Comparison of ENCODE assay signal across 15 mouse cellular contexts in the genomic region with DNA sequence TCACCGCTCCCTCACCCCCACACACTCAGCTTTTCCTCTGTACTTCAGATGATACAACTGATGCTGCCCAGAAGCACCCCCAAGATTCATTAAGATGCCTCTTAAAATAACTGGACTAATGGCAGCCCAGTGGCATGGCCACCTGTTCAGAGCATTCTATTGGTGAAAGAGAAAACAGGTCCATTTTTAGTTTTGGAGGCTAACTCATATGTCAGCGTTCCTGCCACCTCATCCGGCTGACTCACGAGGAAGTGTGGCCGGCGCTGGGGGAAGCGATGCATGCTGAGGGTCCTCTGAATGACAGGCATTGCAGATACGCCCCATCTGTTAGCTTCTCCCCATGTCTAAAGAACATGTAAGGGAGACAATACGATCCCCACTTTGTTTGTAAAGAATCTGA. TPM values are rescaled to one million over a fixed set of nuclear protein-coding genes. Genes with fewer than 3 reads are reported as not detected.
"Had no signal": no experiment of that assay in that cellular context is flagged by ENCODE, and none has a peak within 500 bp of the region (broad histone marks: within the 10 kb centered on the region; RNA-seq: fewer than 3 reads in every experiment).

No protein-coding gene starts in this region.

- DNase-seq: kidney, adult 8-10 months; kidney, postnatal 25 days; right cerebral cortex, postnatal 14 days; thymus, postnatal 36 days had no signal

- H3K9me3 ChIP-seq: limb, embryonic 15.5 days; liver, embryonic 12.5 days; midbrain, embryonic 12.5 days; neural tube, embryonic 13.5 days had no signal

- H3K27ac ChIP-seq: left cerebral cortex, adult 2 months; limb, embryonic 15.5 days; liver, embryonic 12.5 days; midbrain, embryonic 12.5 days; neural tube, embryonic 13.5 days had no signal

- H3K4me3 ChIP-seq: left cerebral cortex, adult 2 months; limb, embryonic 15.5 days; liver, embryonic 12.5 days; midbrain, embryonic 12.5 days; neural tube, embryonic 13.5 days had no signal

- H3K4me1 ChIP-seq: limb, embryonic 15.5 days; liver, embryonic 12.5 days; midbrain, embryonic 12.5 days had no signal

- H3K36me3 ChIP-seq: limb, embryonic 15.5 days; liver, embryonic 12.5 days; midbrain, embryonic 12.5 days; neural tube, embryonic 13.5 days had no signal

- H3K27me3 ChIP-seq: limb, embryonic 15.5 days; liver, embryonic 12.5 days; midbrain, embryonic 12.5 days; neural tube, embryonic 13.5 days had no signal

- H3K4me2 ChIP-seq: limb, embryonic 15.5 days; liver, embryonic 12.5 days; midbrain, embryonic 12.5 days; neural tube, embryonic 13.5 days had no signal

- ATAC-seq: intestine, postnatal 0 days; liver, embryonic 12.5 days; midbrain, embryonic 16.5 days had no signal

RNA-seq across cellular contexts. Expression of a gene that starts 31.9 kb away (rescaled TPM):
- total RNA-seq: megakaryocyte-erythroid progenitor cell, adult 5-6 weeks had no signal
- polyA plus RNA-seq: limb, embryonic 11.5 days; liver, embryonic 12.5 days; liver, embryonic 16.5 days had no signal

RNA-seq across cellular contexts. Expression of a gene that starts 35.3 kb away (rescaled TPM):
- total RNA-seq: megakaryocyte-erythroid progenitor cell, adult 5-6 weeks had no signal

RNA-seq across cellular contexts. Expression of a gene that starts 41.6 kb away (rescaled TPM):
- total RNA-seq: megakaryocyte-erythroid progenitor cell, adult 5-6 weeks had no signal
- polyA plus RNA-seq: intestine, postnatal 0 days; limb, embryonic 11.5 days; limb, embryonic 15.5 days; liver, embryonic 12.5 days; liver, embryonic 16.5 days; small intestine, adult 2 months had no signal
